Mouse (Mus musculus): ENCODE data around the gene Obox8. TPM values are rescaled to one million over a fixed set of nuclear protein-coding genes. Genes with fewer than 3 reads are reported as not detected.

Obox8 gene
- total RNA-seq (2021) = not detected
- long read RNA-seq, experiment 1 = 0 reads
- long read RNA-seq, experiment 2 = 0 reads

DNA sequence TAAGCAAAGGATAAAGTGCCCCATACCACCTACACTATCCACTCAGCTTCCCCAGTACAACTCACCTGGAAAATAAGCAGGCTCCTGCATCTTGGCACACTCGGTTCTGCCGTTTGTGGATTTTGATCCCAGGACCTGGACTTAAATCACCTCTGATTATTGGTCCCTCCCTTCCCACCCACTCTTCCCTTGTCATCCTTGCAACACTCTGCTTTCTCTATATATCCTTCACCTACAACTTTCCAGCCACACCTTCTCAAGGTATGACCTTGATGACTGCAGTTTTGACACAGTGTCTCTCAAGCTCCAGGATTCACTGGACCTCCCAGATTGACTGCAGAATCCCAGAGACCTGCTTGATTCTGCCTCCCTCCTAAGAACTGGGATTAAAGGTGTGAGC lies at the start of gene Obox8:
Gene Obox8, minus strand, starts transcription at position 101 of the 400 bp plus-strand sequence.
- no peak for DNase-seq (ENCODE audit: low spot score in 2 of 2)
- intact Hi-C loops (cut with DNase I) = no loop called here

DNA sequence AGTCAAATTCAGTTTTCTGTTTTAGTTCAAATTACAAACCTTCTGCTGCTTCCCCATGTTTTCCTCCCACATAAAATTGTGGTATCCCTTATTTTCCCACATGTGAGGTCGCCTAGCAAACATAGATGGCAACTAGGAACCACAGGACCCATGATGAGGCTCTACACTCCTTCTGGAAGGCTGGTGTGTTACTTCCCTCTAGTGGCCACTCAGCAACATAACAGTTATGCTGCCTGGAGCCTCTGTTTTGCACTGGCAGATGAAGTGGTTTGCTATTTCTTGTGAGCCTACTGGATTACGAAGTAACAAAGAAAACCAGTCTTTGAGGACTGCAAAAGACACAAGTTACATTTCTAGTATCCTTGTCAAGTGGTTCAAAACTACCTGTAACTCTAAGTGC lies 16.1 kb downstream of the Obox8 start:
- DNase-seq (ENCODE audit: low spot score in 2 of 2) = peak in 1 of 2 experiments; percentile 1
- intact Hi-C loops (cut with DNase I) = no loop called here

DNA sequence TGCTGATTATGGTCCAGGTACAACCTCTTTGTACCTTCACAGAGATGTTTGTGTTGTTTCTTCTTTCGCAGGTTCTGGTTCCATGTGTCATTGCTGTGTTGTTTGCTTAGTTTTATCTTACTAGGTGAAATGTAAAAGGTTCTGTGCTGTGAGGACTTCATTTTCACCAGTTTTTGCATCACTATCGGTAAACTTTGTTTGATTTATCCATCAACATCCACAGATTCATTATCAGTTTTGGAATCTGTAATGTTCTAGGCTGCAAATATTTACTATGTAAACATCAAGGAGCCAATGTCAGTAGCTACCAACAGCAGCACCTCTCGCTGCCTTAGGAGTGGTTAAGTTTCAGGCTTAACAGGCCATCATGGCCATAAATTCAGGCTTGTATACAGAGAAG lies 24.7 kb downstream of the Obox8 start:
- intact Hi-C loops (cut with DNase I) = no loop called here
- DNase-seq (ENCODE audit: low spot score in 2 of 2) = no peak

DNA sequence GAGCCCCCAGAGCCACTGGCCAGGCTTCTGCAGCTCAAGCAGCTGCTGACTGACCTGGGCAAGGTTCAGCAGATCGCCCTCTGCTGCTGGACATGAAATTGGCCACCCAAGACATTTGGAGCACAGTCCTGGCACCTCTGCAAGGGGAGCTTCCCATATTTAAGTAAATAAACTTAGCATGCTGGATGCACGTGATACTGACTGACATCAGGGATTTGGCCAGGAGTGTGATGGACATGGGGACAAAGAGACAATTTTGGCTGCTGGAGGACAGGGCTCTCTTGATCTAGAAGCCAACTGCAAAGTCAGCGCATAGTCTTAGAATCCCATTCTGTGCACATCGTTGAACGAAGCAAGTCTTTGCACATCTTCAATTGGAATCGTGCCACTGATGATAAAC lies 25.8 kb downstream of the Obox8 start:
- intact Hi-C loops (cut with DNase I) = no loop called here
- DNase-seq (ENCODE audit: low spot score in 2 of 2) = no peak

Other genes starting within 250 kb of the Obox8 start
- gene Sult2a3, start 210.5 kb downstream of the Obox8 start, total RNA-seq (2021) = not detected
- not detected for gene Sult2a6, start 78.7 kb downstream of the Obox8 start, total RNA-seq (2021)
- not detected for gene Sult2a8, start 113.2 kb upstream of the Obox8 start, total RNA-seq (2021)
- gene Sult2a7, start 160.7 kb upstream of the Obox8 start, total RNA-seq (2021) = not detected
- gene Vmn1r90, start 229.9 kb upstream of the Obox8 start, total RNA-seq (2021) = under 1 TPM in 1 of 2 experiments, not detected in 1; 0.06 TPM